Comparison of ENCODE assay signal across 21 mouse cellular contexts in the genomic region with DNA sequence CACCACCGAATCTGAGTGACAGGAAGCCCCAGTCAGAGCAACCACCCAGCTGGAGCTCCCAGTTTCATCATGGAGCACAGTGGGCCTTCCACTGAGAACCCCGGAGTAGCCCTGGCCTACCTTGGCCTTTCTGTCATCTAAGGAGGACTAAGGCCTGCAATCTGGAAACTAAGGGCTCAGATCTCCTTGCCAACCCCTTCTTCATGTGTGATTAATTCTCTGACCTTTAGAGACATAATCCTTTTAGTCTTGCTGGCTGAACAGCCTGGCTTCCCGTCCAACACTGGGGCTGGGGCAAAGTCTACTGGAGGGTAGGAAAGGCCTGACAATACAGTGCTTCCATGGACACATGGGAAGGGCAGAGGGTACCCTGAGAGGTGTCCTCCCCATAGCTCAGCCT. TPM values are rescaled to one million over a fixed set of nuclear protein-coding genes. Genes with fewer than 3 reads are reported as not detected.
"Had no signal": no experiment of that assay in that cellular context is flagged by ENCODE, and none has a peak within 500 bp of the region (broad histone marks: within the 10 kb centered on the region; RNA-seq: fewer than 3 reads in every experiment).

No protein-coding gene starts in this region.

- DNase-seq: layer of hippocampus, adult 9-11 months; layer of hippocampus, postnatal 36 days; lung, adult 18-20 months; midbrain, embryonic 14.5 days; right cerebral cortex, postnatal 4 days; spleen, adult 18-20 months; thymus, adult 18-20 months; thymus, postnatal 25 days had no signal

- H3K27ac ChIP-seq: kidney, embryonic 15.5 days; limb, embryonic 13.5 days; liver, embryonic 14.5 days; neural tube, embryonic 15.5 days had no signal

- H3K4me3 ChIP-seq: kidney, embryonic 15.5 days; limb, embryonic 13.5 days; myocyte; neural tube, embryonic 15.5 days had no signal

- H3K36me3 ChIP-seq: kidney, embryonic 15.5 days; limb, embryonic 13.5 days; neural tube, embryonic 15.5 days had no signal

- H3K27me3 ChIP-seq: kidney, embryonic 15.5 days; limb, embryonic 13.5 days; neural tube, embryonic 15.5 days had no signal

- H3K9me3 ChIP-seq: kidney, embryonic 15.5 days; limb, embryonic 13.5 days; neural tube, embryonic 15.5 days had no signal

- H3K4me1 ChIP-seq: kidney, embryonic 15.5 days; limb, embryonic 13.5 days; neural tube, embryonic 15.5 days had no signal

RNA-seq across cellular contexts. Expression of a gene that starts 0.8 kb away (rescaled TPM):
- total RNA-seq: layer of hippocampus, adult 18-20 months; layer of hippocampus, postnatal 36 days; left cerebral cortex, adult 8-10 months; left cerebral cortex, postnatal 25 days; liver, adult 2 months; megakaryocyte-erythroid progenitor cell, adult 5-6 weeks had no signal
- polyA plus RNA-seq: kidney, embryonic 15.5 days; limb, embryonic 13.5 days; liver, adult 2 months; liver, embryonic 14.5 days; lung, embryonic 16.5 days; midbrain, embryonic 14.5 days; myocyte; neural tube, embryonic 11.5 days; neural tube, embryonic 15.5 days; stomach, embryonic 14.5 days had no signal

RNA-seq across cellular contexts. Expression of a gene that starts 6.1 kb away (rescaled TPM):
- total RNA-seq: layer of hippocampus, adult 18-20 months; layer of hippocampus, postnatal 36 days; left cerebral cortex, adult 8-10 months; left cerebral cortex, postnatal 25 days; liver, adult 2 months; megakaryocyte-erythroid progenitor cell, adult 5-6 weeks had no signal
- polyA plus RNA-seq: kidney, embryonic 15.5 days; limb, embryonic 13.5 days; liver, adult 2 months; liver, embryonic 14.5 days; lung, embryonic 16.5 days; midbrain, embryonic 14.5 days; neural tube, embryonic 11.5 days; neural tube, embryonic 15.5 days; stomach, embryonic 14.5 days had no signal

RNA-seq across cellular contexts. Expression of a gene that starts 10.6 kb away (rescaled TPM):
- total RNA-seq: layer of hippocampus, adult 18-20 months; layer of hippocampus, postnatal 36 days; left cerebral cortex, adult 8-10 months; left cerebral cortex, postnatal 25 days; liver, adult 2 months; megakaryocyte-erythroid progenitor cell, adult 5-6 weeks had no signal
- polyA plus RNA-seq: kidney, embryonic 15.5 days; limb, embryonic 13.5 days; liver, adult 2 months; liver, embryonic 14.5 days; lung, embryonic 16.5 days; midbrain, embryonic 14.5 days; myocyte; neural tube, embryonic 11.5 days; neural tube, embryonic 15.5 days; stomach, embryonic 14.5 days had no signal

RNA-seq across cellular contexts. Expression of a gene that starts 39.2 kb away (rescaled TPM):
- total RNA-seq: layer of hippocampus, adult 18-20 months; left cerebral cortex, postnatal 25 days; liver, adult 2 months; megakaryocyte-erythroid progenitor cell, adult 5-6 weeks had no signal
- polyA plus RNA-seq: kidney, embryonic 15.5 days; limb, embryonic 13.5 days; liver, adult 2 months; liver, embryonic 14.5 days; lung, embryonic 16.5 days; midbrain, embryonic 14.5 days; myocyte; neural tube, embryonic 11.5 days; neural tube, embryonic 15.5 days; stomach, embryonic 14.5 days had no signal

RNA-seq across cellular contexts. Expression of a gene that starts 39.7 kb away (rescaled TPM):
- total RNA-seq: layer of hippocampus, adult 18-20 months; layer of hippocampus, postnatal 36 days; left cerebral cortex, adult 8-10 months; left cerebral cortex, postnatal 25 days; liver, adult 2 months; megakaryocyte-erythroid progenitor cell, adult 5-6 weeks had no signal
- polyA plus RNA-seq: kidney, embryonic 15.5 days; limb, embryonic 13.5 days; liver, adult 2 months; liver, embryonic 14.5 days; lung, embryonic 16.5 days; midbrain, embryonic 14.5 days; myocyte; neural tube, embryonic 11.5 days; neural tube, embryonic 15.5 days; stomach, embryonic 14.5 days had no signal
